Mouse (Mus musculus) heart, adult 2 months (tissue): ENCODE data around the gene Klhl20. TPM values are rescaled to one million over a fixed set of nuclear protein-coding genes. Genes with fewer than 3 reads are reported as not detected.

Experiments used
- DNase-seq, 2 experiments: peaks; one replicate each; pipeline ENCODE4 v3.0.0; 2021
- H3K27ac ChIP-seq: fragments of 200-600 bp; 2 replicates; pipeline ENCODE4 v1.8.1; 2022
- H3K27me3 ChIP-seq: fragments of 200-500 bp; 2 replicates; pipeline ENCODE4 v1.6.1; 2012; ENCODE audit warnings: mild to moderate bottlenecking, low read length, inconsistent platforms, mixed read lengths; ENCODE audit not compliant: control insufficient read depth, insufficient read depth
- H3K36me3 ChIP-seq: fragments of 200-500 bp; 2 replicates; pipeline ENCODE4 v1.6.1; 2012; ENCODE audit warnings: low read length, inconsistent platforms; ENCODE audit not compliant: control insufficient read depth, insufficient read depth
- H3K4me1 ChIP-seq: fragments of 200-500 bp; 2 replicates; pipeline ENCODE4 v1.6.1; 2011; ENCODE audit warnings: low read length; ENCODE audit not compliant: control insufficient read depth, insufficient read depth
- H3K4me3 ChIP-seq: fragments of 200-600 bp; 2 replicates; pipeline ENCODE4 v1.8.1; 2022
- H3K79me2 ChIP-seq: fragments of 200-500 bp; replicated peaks from 2 replicates; pipeline ENCODE4 v1.6.1; 2012; ENCODE audit warnings: mild to moderate bottlenecking, inconsistent platforms, low read length, moderate library complexity, mixed read lengths; ENCODE audit not compliant: control insufficient read depth, insufficient read depth
- H3K9ac ChIP-seq: fragments of 200-500 bp; 2 replicates; pipeline ENCODE4 v1.6.1; 2012; ENCODE audit warnings: low read depth, mild to moderate bottlenecking, control low read depth, inconsistent platforms, low read length, mixed read lengths
- CTCF ChIP-seq: fragments of 200-600 bp; IDR thresholded peaks from 2 replicates; pipeline ENCODE4 v1.8.1; 2022; ENCODE audit warnings: antibody characterized with exemption, mild to moderate bottlenecking, moderate library complexity
- EP300 ChIP-seq: fragments of 200-500 bp; IDR thresholded peaks from 2 replicates; pipeline ENCODE4 v1.6.1; 2011; ENCODE audit warnings: low read depth, low read length, control low read depth; ENCODE audit not compliant: insufficient read depth
- POLR2A ChIP-seq: fragments of 200-500 bp; IDR thresholded peaks from 2 replicates; pipeline ENCODE4 v1.6.1; 2011; ENCODE audit warnings: mild to moderate bottlenecking, low read depth, low read length, control low read depth; ENCODE audit not compliant: insufficient read depth
- WGBS: fragments of 180-500 bp; shearing (Covaris S2); methylation state at CpG from one replicate; pipeline ENCODE4 v1.1.7; 2018; 5-methylcytosine and 5-hydroxymethylcytosine counted together
- intact Hi-C: fragments of 180-260 bp; cut with DNase I; formaldehyde crosslinking; loops from one replicate; pipeline ENCODE4 v1.15.1; 2025
- polyA plus RNA-seq: library from polyadenylated mRNA; depleted of rRNA; stranded (reverse); fragments of >200 nt; gene quantifications from 2 replicates; pipeline ENCODE4 v1.2.3, GENCODE M21; 2012; rRNA removed
- total RNA-seq, 2 experiments: library from RNA; stranded (reverse); gene quantifications; 2 replicates each; pipeline ENCODE4 v1.2.3; 2021

Klhl20 gene
- total and polyA plus RNA-seq, 3 experiments = 7.3 to 10.6 (median 10.0) TPM

DNA sequence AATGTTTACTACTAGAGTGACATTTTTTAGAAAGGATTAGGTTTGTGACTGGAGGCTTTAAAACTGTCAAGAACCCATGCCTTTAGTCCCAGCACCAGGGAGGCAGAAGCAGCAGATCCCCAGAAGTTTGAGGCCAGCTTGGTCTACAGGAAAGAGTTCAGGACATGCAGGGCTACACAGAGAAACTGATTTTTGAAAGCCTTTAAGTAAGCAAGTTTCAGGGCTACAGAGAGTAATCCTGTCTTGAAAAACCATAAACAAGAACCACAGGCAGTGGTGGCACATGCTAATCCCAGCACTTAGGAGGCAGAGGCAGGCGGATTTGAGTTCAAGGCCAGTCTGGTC is 90.9 kb downstream of the Klhl20 start:
- no peak for TF ChIP-seq EP300
- TF ChIP-seq POLR2A = no peak
- no peak overlapping the region for H3K4me3 ChIP-seq
- 74% methylated on average over 1 of the region's 1 CpGs for WGBS
- H3K27me3 ChIP-seq = no peaks in the 10 kb centered on the region
- H3K9ac ChIP-seq = no peak overlapping the region
- no peak for DNase-seq
- H3K27ac ChIP-seq = no peak overlapping the region
- H3K36me3 ChIP-seq = peaks cover 29% of the 10 kb centered on the region
- H3K4me1 ChIP-seq = peaks cover 8% of the 10 kb centered on the region
- intact Hi-C loops = no loop called here
- H3K79me2 ChIP-seq = 0 out of 2 replicates have a peak, but pooled peaks cover 2% of the 10 kb centered on the region

DNA sequence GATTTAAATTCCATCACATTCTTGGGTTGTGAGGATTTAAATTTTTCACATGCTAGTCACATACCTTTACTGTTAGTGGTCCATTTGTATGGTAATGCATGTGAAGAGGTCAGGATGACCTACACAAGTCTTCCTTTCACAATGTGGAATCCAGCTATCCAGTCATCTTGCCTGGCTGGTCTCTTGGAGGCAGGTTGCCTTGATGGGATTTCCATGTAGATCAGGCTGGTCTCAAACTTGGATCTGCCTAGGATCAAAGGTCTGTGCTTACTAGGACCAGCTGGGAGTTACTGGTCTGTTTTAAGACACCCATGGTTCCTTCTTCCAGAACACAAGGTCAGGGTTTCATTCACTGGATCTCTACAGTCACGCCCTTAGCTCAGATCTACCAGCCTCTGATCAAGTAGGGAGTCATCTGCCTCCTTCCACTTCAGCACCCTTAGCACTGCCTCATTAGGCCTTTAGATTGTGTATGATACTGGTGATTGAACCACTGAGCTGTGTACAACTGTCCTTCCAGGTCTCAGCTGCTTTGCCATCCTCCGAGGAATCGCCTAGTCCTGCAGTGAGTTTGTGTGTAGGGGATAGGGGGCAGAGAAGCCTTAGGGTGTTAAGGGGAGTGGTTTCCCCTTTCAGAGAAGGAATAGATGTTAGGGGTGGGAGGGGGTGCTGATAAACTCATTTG is 91.4 kb downstream of the Klhl20 start:
- 60% methylated on average over 3 of the region's 3 CpGs for WGBS
- intact Hi-C loops = loop anchor here (10.0 kb wide), 3 partner anchors 155 to 825 kb away; partner anchors contain the start of gene Cacybp

DNA sequence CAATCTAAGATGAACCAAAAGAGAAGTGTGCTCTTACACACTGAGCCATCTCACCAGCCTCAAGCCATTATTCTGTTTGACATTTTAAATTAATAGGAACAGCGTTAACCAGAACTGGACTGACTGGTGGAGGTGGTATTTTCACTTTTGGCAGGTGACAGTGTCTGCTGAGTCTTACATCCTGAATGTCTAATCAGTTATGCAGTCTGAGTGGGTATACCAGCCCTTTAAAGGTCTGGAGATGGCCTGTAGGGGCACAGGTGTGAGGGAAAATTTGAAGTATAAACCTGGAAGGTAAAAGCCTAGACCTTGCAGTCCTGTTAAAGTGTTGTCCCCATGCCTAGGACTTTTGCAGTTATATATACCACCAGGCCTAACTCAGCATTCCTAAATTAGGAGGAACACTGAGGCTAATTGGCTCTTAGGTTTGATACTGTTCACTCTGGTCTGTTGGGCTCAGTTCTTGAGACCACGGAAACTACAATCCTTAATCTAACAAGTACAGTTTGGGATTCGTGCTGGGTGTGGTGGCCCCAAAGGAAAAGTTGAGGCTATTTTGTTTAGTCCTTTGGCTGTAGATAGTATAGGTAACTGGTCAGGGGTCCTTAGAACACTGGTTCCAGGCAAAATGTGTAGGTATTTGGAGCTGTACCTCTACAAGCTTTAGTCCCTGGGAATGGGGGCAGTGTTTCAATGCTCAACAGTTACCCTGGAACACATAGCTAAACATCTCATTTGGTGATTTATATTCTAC is 92.2 kb downstream of the Klhl20 start:
- H3K4me3 ChIP-seq = no peak overlapping the region
- intact Hi-C loops = loop anchor here (10.0 kb wide), 3 partner anchors 156 to 824 kb away; partner anchors contain the start of gene Cacybp
- DNase-seq = no peak
- no peak overlapping the region for H3K9ac ChIP-seq
- peaks cover 29% of the 10 kb centered on the region for H3K36me3 ChIP-seq
- 58% methylated on average over 3 of the region's 3 CpGs for WGBS
- H3K27ac ChIP-seq = no peak overlapping the region
- H3K27me3 ChIP-seq = no peaks in the 10 kb centered on the region
- peaks cover 8% of the 10 kb centered on the region for H3K4me1 ChIP-seq
- 0 out of 2 replicates have a peak, but pooled peaks cover 2% of the 10 kb centered on the region for H3K79me2 ChIP-seq
- TF ChIP-seq POLR2A (peak; percentile 39; the same call in 1 of the 2 replicates), CTCF (no peak)

More for the DNA sequence above, 91.4 kb downstream of the Klhl20 start:
- Histone ChIP-seq H3K79me2 (0 out of 2 replicates have a peak, but pooled peaks cover 2% of the 10 kb centered on the region), H3K4me1 (peaks cover 8% of the 10 kb centered on the region), H3K4me3 (no peak overlapping the region), H3K36me3 (peaks cover 29% of the 10 kb centered on the region), H3K27me3 (no peaks in the 10 kb centered on the region), H3K9ac (no peak overlapping the region), H3K27ac (no peak overlapping the region)
- no peak for TF ChIP-seq CTCF
- TF ChIP-seq POLR2A = peak; percentile 32; the same call in 1 of the 2 replicates
- TF ChIP-seq EP300 = no peak
- no peak for DNase-seq

Other genes with a start within 250 kb of the Klhl20 start
- 10 to 100 TPM; 39.0 to 42.0 TPM for gene Rc3h1, start 225.1 kb downstream of the Klhl20 start, total RNA-seq
- 9.8 and 21.1 TPM in 2 replicates for gene Rc3h1, start 225.1 kb downstream of the Klhl20 start, polyA plus RNA-seq
- gene Serpinc1, start 152.9 kb downstream of the Klhl20 start, total RNA-seq = under 1 TPM; 0.08 to 0.32 TPM
- 0.29 and 2.3 TPM in 2 replicates for gene Serpinc1, start 152.9 kb downstream of the Klhl20 start, polyA plus RNA-seq
- gene Zbtb37, start 96.7 kb downstream of the Klhl20 start, total RNA-seq = 10 to 100 TPM; 13.8 to 14.2 TPM
- gene Zbtb37, start 96.7 kb downstream of the Klhl20 start, polyA plus RNA-seq = 1.8 and 3.8 TPM in 2 replicates
- gene Dars2, start 60.9 kb downstream of the Klhl20 start, total RNA-seq = 10 to 100 TPM; 23.0 to 25.4 TPM
- gene Dars2, start 60.9 kb downstream of the Klhl20 start, polyA plus RNA-seq = 13.7 and 38.3 TPM in 2 replicates
- 1 to 10 TPM; 1.1 to 1.2 TPM for gene Cenpl, start 60.8 kb downstream of the Klhl20 start, total RNA-seq
- gene Cenpl, start 60.8 kb downstream of the Klhl20 start, polyA plus RNA-seq = 0.41 and 1.0 TPM in 2 replicates
- 1 to 10 TPM; 2.1 to 2.7 TPM for gene Ankrd45, start 11.2 kb upstream of the Klhl20 start, total RNA-seq
- gene Ankrd45, start 11.2 kb upstream of the Klhl20 start, polyA plus RNA-seq = 0.70 and 1.4 TPM in 2 replicates
- gene Tex50, start 27.8 kb upstream of the Klhl20 start, total RNA-seq = not detected
- gene Tex50, start 27.8 kb upstream of the Klhl20 start, polyA plus RNA-seq = not detected in 2 replicates
- 100 to 1,000 TPM; 284 to 336 TPM for gene Prdx6, start 119.7 kb upstream of the Klhl20 start, total RNA-seq
- gene Prdx6, start 119.7 kb upstream of the Klhl20 start, polyA plus RNA-seq = 186 and 235 TPM in 2 replicates